Mouse (Mus musculus) heart, postnatal 0 days (tissue): ENCODE results near the gene Gak. TPM values are rescaled to one million over a fixed set of nuclear protein-coding genes. Genes with fewer than 3 reads are reported as not detected.

Experiments
- ATAC-seq: fragments of 200-750 bp; cut with Nextera tagmentation; 2 replicates; pipeline ENCODE4 v1.8.0; 2017; ENCODE audit warnings: low read depth, moderate number of reproducible peaks, moderate library complexity; ENCODE audit not compliant: insufficient read depth
- DNase-seq: peaks from one replicate; pipeline ENCODE4 v3.0.0-alpha.2; 2016; ENCODE audit warnings: low spot score
- H3K27ac ChIP-seq: fragments of 300-500 bp; sonication (generic); 2 replicates; pipeline ENCODE4 v1.5.1; 2014; ENCODE audit warnings: low read depth, mild to moderate bottlenecking
- H3K27me3 ChIP-seq: fragments of 300-500 bp; sonication (generic); 2 replicates; pipeline ENCODE4 v1.6.1; 2014; ENCODE audit warnings: low read length, mixed read lengths; ENCODE audit not compliant: control insufficient read depth, insufficient read depth
- H3K36me3 ChIP-seq: fragments of 300-500 bp; sonication (generic); replicated peaks from 2 replicates; pipeline ENCODE4 v1.6.1; 2014; ENCODE audit warnings: low read length, mixed read lengths; ENCODE audit not compliant: control insufficient read depth, insufficient read depth
- H3K4me1 ChIP-seq: fragments of 300-500 bp; sonication (generic); 2 replicates; pipeline ENCODE4 v1.6.1; 2014; ENCODE audit warnings: antibody characterized with exemption; ENCODE audit not compliant: control insufficient read depth, insufficient read depth
- H3K4me2 ChIP-seq: fragments of 300-500 bp; sonication (generic); 2 replicates; pipeline ENCODE4 v1.6.1; 2014; ENCODE audit warnings: low read depth, mild to moderate bottlenecking, low read length, moderate library complexity
- H3K4me3 ChIP-seq: fragments of 300-500 bp; sonication (generic); 2 replicates; pipeline ENCODE4 v1.5.1; 2014; ENCODE audit warnings: low read depth, low read length
- H3K9ac ChIP-seq: fragments of 300-500 bp; sonication (generic); replicated peaks from 2 replicates; pipeline ENCODE4 v1.6.1; 2014; ENCODE audit warnings: low read depth, low read length, mixed read lengths
- H3K9me3 ChIP-seq: fragments of 300-500 bp; sonication (generic); replicated peaks from 2 replicates; pipeline ENCODE4 v1.6.1; 2016; ENCODE audit warnings: low read length; ENCODE audit not compliant: control insufficient read depth
- CTCF ChIP-seq: IDR thresholded peaks from 2 replicates; pipeline ENCODE4 v1.5.1; 2016; ENCODE audit warnings: antibody characterized with exemption, control low read depth, low read depth
- EP300 ChIP-seq: IDR thresholded peaks from 2 replicates; pipeline ENCODE4 v1.6.1; 2016; ENCODE audit warnings: antibody characterized with exemption, low read depth
- WGBS: fragments of 180-500 bp; shearing (Covaris S2); extraction: QIAGEN DNeasy Blood & Tissue Kit; methylation state at CpG from one replicate; pipeline ENCODE4 v1.1.7; 2014; 5-methylcytosine and 5-hydroxymethylcytosine counted together
- polyA plus RNA-seq: library from polyadenylated mRNA; unstranded; fragments of >200 nt; fragmentation: Nextera tagmentation; extraction: Ambion mirVana; gene quantifications from 2 replicates; pipeline ENCODE4 v1.2.1, GENCODE M21; 2015
- total RNA-seq: library from RNA; depleted of rRNA; stranded (reverse); fragments of >200 nt; gene quantifications from 2 replicates; pipeline ENCODE4 v1.2.3, GENCODE M21; 2014; ENCODE audit warnings: low replicate concordance; rRNA removed

Gene Gak
- total RNA-seq: 29.4 and 48.9 TPM in 2 replicates
- polyA plus RNA-seq: 13.4 and 15.0 TPM in 2 replicates

DNA sequence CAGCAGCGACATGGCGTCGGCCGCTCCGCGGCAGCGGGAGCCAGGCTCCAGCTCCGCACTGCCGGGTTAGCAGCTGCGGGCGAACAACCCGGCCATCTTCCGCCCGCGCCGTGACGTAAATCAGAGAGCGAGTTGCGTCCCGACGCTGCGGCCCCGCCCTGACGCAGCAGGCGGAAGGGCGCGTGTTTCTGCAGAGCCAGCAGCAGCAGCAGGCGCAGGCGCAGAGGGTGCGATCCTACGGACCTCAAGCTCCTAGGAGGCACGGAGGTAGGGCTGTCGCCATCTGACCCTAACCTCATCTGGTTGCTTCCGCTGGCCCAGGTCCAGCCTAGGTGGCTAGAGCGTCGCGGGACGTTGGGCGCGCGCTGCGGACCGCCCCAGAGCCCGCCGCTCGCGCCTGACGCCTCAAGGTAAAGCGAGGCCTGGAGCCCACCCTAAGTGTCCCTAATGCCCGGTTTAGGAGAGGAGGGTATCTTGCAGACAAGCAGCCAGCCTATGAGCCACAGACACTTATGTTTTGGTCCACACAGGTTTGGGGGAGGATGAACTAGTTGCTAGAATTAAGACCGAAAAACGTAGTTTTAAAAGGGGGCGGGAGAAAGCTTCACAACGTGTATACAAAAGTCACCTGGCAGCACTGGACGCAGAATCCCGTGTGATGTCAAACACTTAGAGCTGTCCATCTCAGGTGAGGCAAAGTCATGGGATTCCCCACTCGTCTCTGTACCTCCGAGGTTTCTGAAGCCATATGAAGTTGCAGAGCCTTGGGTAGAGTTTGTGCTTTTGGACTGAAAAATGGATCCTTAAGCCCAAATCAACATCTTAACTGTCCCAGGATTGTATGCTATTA lies at the start of gene Gak, which contains the start of gene Tmem175:
Gene Gak, minus strand, starts transcription at position 122 of the 850 bp plus-strand sequence.
Gene Tmem175, plus strand, starts transcription at position 137 of the 850 bp plus-strand sequence.
- DNase-seq (peak; percentile 92), ATAC-seq (peak; percentile 97)
- WGBS: under 1% methylated on average over 58 of the region's 58 CpGs
- Histone ChIP-seq H3K4me1 (peaks cover 20% of the 10 kb centered on the region; the same call in 1 of the 2 replicates), H3K36me3 (no peaks in the 10 kb centered on the region), H3K4me3 (peak within 1 kb of the TSS; percentile 87), H3K27me3 (no peaks in the 10 kb centered on the region), H3K4me2 (peak within 1 kb of the TSS; percentile 94), H3K9me3 (no peaks in the 10 kb centered on the region), H3K27ac (peak within 1 kb of the TSS; percentile 90), H3K9ac (peak within 1 kb of the TSS; percentile 91)
- no peak for TF ChIP-seq EP300
- no peak for TF ChIP-seq CTCF

DNA sequence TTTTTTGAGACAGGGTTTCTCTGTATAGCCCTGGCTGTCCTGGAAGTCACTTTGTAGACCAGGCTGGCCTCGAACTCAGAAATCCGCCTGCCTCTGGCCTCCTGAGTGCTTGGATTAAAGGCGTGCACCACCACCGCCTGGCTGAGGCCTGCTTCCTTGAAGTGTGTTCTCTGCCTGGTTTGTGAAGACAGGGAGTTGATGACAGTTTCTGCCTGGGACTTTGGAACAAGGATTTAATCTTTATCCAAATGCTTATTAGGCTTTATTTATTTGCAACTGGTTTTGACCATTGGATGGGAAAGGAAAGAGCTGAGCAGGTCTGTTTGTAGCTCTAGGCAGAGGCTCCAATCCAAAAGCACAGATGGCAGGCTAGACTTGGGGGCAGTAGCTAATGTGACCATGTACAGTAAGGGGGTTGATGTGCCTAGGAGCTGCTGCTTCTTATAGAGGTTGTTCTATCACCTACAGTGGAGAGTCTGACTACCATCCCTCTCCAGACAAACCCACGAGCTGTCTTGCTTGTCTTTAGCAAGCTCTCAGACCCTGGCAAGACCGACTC lies 48.8 kb upstream of the Gak start:
- Histone ChIP-seq H3K4me3 (no peak overlapping the region), H3K4me1 (peaks cover 10% of the 10 kb centered on the region), H3K27me3 (no peaks in the 10 kb centered on the region), H3K27ac (no peak overlapping the region), H3K4me2 (no peak overlapping the region), H3K9me3 (no peaks in the 10 kb centered on the region), H3K9ac (no peak overlapping the region), H3K36me3 (0 out of 2 replicates have a peak, but pooled peaks cover 19% of the 10 kb centered on the region)
- TF ChIP-seq EP300 (no peak), CTCF (no peak)
- DNase-seq (no peak), ATAC-seq (no peak)
- WGBS: 87% methylated on average over 6 of the region's 6 CpGs

DNA sequence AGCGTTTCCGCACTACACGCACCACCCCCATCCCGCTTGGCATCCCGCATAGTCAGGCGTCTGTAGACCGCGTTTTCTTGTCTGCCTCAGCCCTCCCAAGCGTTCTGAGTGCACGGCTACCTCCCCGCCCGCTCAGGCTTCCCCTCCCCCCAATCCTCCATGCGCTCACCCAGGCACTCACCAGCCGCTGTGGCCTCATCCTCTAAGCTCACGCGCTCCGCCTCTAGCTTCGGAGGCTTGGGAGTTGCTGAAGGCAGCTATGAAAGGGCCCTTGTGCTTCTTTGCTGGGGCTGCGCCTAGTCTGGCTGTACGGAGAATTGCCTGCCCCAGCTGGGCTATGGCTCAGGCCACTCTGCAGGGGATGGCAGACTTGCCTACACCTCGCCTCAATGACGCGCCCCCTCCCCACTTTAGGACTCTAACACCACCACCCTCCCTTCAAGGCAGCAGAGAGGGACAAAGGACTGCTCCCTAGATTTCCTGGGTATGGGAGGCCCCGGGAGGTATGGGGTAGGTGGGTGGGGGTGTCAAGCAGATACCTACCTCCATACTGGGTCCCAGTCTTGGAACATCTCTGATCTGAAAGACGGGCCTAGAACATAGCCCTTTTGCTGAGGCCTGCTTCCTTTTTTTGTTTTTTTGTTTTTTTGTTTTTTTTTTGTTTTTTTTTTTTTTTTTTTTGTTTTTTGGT lies 48.2 kb upstream of the Gak start:
- H3K27me3 ChIP-seq: no peaks in the 10 kb centered on the region
- DNase-seq (peak; percentile 66), ATAC-seq (peak; percentile 78)
- 0 out of 2 replicates have a peak, but pooled peaks cover 18% of the 10 kb centered on the region for H3K36me3 ChIP-seq
- TF ChIP-seq CTCF (no peak), EP300 (no peak)
- H3K9me3 ChIP-seq: no peaks in the 10 kb centered on the region
- H3K4me2 ChIP-seq: peak overlapping the region; percentile 55
- H3K4me1 ChIP-seq: peaks cover 10% of the 10 kb centered on the region
- H3K9ac ChIP-seq: peak overlapping the region; percentile 48
- H3K4me3 ChIP-seq: peak overlapping the region; percentile 32
- peak overlapping the region; percentile 3; the same call in 1 of the 2 replicates for H3K27ac ChIP-seq
- WGBS: 5% methylated on average over 25 of the region's 25 CpGs

- Histone ChIP-seq H3K4me2 (peak overlapping the region; percentile 55), H3K9me3 (no peaks in the 10 kb centered on the region), H3K9ac (peak overlapping the region; percentile 48; the same call in 1 of the 2 replicates), H3K4me1 (peaks cover 10% of the 10 kb centered on the region), H3K4me3 (peak overlapping the region; percentile 32), H3K36me3 (peaks cover 20% of the 10 kb centered on the region; the same call in 1 of the 2 replicates), H3K27me3 (no peaks in the 10 kb centered on the region), H3K27ac (peak overlapping the region; percentile 3; the same call in 1 of the 2 replicates)
- DNase-seq (no peak), ATAC-seq (peak; percentile 45)
- no peak for TF ChIP-seq EP300
- TF ChIP-seq CTCF: no peak
- 20% methylated on average over 5 of the region's 5 CpGs for WGBS
Observed at GRCm38 (mm10) chr5:108676772-108677498, 47.4 kb upstream of the Gak start.
